Mouse (Mus musculus) lung, postnatal 0 days (tissue): ENCODE data around the gene Ptprg. TPM values are rescaled to one million over a fixed set of nuclear protein-coding genes. Genes with fewer than 3 reads are reported as not detected.
"Not testable (repeated sequence)": the region's sequence is repeated elsewhere in the genome, so short reads cannot be mapped to it uniquely, and the experiment has no call there.

Source experiments
- ATAC-seq: fragments of 200-750 bp; cut with Nextera tagmentation; 2 replicates; pipeline ENCODE4 v1.8.0; 2017; ENCODE audit warnings: moderate library complexity
- DNase-seq: peaks from one replicate; pipeline ENCODE4 v3.0.0-alpha.2; 2016; ENCODE audit warnings: low spot score
- H3K27ac ChIP-seq: fragments of 300-500 bp; sonication (generic); 2 replicates; pipeline ENCODE4 v1.5.1; 2014; ENCODE audit warnings: antibody characterized with exemption, mild to moderate bottlenecking, low read length, mixed read lengths
- H3K27me3 ChIP-seq: fragments of 300-500 bp; sonication (generic); replicated peaks from 2 replicates; pipeline ENCODE4 v1.6.1; 2014; ENCODE audit warnings: low read length, mixed read lengths; ENCODE audit not compliant: insufficient read depth
- H3K36me3 ChIP-seq: fragments of 300-500 bp; sonication (generic); 2 replicates; pipeline ENCODE4 v1.6.1; 2014; ENCODE audit warnings: low read length, mixed read lengths; ENCODE audit not compliant: insufficient read depth
- H3K4me1 ChIP-seq: fragments of 300-500 bp; sonication (generic); 2 replicates; pipeline ENCODE4 v1.6.1; 2014; ENCODE audit warnings: antibody characterized with exemption, low read depth, low read length, mixed read lengths; ENCODE audit not compliant: insufficient read depth
- H3K4me2 ChIP-seq: fragments of 300-500 bp; sonication (generic); replicated peaks from 2 replicates; pipeline ENCODE4 v1.6.1; 2014; ENCODE audit warnings: low read depth, mild to moderate bottlenecking, low read length, moderate library complexity, mixed read lengths
- H3K4me3 ChIP-seq: fragments of 300-500 bp; sonication (generic); 2 replicates; pipeline ENCODE4 v1.5.1; 2014; ENCODE audit warnings: low read depth, low read length
- H3K9ac ChIP-seq: fragments of 300-500 bp; sonication (generic); replicated peaks from 2 replicates; pipeline ENCODE4 v1.6.1; 2014; ENCODE audit warnings: low read depth, mild to moderate bottlenecking
- H3K9me3 ChIP-seq: fragments of 300-500 bp; sonication (generic); 2 replicates; pipeline ENCODE4 v1.6.1; 2016; ENCODE audit warnings: low read length, mixed read lengths
- CTCF ChIP-seq: IDR thresholded peaks from 2 replicates; pipeline ENCODE4 v1.5.1; 2016; ENCODE audit warnings: antibody characterized with exemption, mild to moderate bottlenecking
- EP300 ChIP-seq: IDR thresholded peaks from 2 replicates; pipeline ENCODE4 v1.6.1; 2016; ENCODE audit warnings: antibody characterized with exemption, mild to moderate bottlenecking, control low read depth
- WGBS: fragments of 180-500 bp; shearing (Covaris S2); extraction: QIAGEN DNeasy Blood & Tissue Kit; methylation state at CpG from one replicate; pipeline ENCODE4 v1.1.7; 2014; 5-methylcytosine and 5-hydroxymethylcytosine counted together
- polyA plus RNA-seq: library from polyadenylated mRNA; unstranded; fragments of >200 nt; fragmentation: Nextera tagmentation; extraction: Ambion mirVana; gene quantifications from 2 replicates; pipeline ENCODE4 v1.2.1, GENCODE M21; 2015

Gene Ptprg
- polyA plus RNA-seq, 1 experiment from 2014 or later = 19.4 TPM

- DNase-seq = peak; percentile 46
- no peaks in the 10 kb centered on the region for H3K27me3 ChIP-seq
- 50% methylated on average over 4 of the region's 4 CpGs for WGBS
- H3K9me3 ChIP-seq = no peaks in the 10 kb centered on the region
- TF ChIP-seq EP300 (no peak), CTCF (no peak)
- H3K4me2 ChIP-seq = no peak overlapping the region
- no peak overlapping the region for H3K4me3 ChIP-seq
- ATAC-seq = peak; percentile 43; the same call in 1 of the 2 replicates
- no peaks in the 10 kb centered on the region for H3K36me3 ChIP-seq
- H3K27ac ChIP-seq = no peak overlapping the region
- H3K4me1 ChIP-seq = peaks cover 9% of the 10 kb centered on the region; the same call in 1 of the 2 replicates
- H3K9ac ChIP-seq = no peak overlapping the region
Measured at GRCm38 (mm10) chr14:11807465-11807864, 254.1 kb downstream of the Ptprg start.

DNA sequence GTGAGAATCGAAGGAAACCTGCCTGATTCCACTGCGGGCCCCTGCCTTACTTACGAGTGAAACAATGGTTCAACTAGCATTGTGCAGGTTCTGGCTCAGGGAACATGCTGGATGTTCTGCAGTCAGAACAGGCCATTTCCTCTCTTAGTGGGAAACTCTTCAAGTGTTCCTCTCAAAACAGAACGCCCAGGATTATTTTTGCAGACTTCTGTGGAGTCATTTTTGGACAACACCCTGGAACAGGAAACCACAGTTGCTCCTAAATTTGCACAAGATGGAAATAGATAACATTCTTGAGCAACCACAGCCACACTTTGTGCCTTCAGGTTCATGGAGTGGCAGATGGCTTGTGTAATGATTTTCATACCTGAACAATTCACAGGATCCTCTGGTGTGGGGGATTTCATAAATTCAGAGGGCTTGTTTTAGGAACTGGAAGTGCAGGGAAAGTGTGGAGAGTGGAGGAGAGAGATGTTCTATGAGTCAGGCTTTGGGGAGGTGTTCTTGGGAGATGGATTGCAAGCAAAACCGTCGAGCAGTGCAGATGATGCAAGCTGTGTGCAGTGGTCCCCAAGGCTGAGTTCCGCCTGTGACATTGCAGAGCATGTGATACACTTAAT, 257.9 kb downstream of the Ptprg start:
- H3K9ac ChIP-seq = no peak overlapping the region
- H3K4me3 ChIP-seq = no peak overlapping the region
- no peaks in the 10 kb centered on the region for H3K9me3 ChIP-seq
- no peaks in the 10 kb centered on the region for H3K36me3 ChIP-seq
- TF ChIP-seq CTCF = no peak
- peak; percentile 81; the same call in 1 of the 2 replicates for TF ChIP-seq EP300
- WGBS = 25% methylated on average over 7 of the region's 7 CpGs
- 0 out of 2 replicates have a peak overlapping the region, but pooled peaks have one; percentile 4 for H3K27ac ChIP-seq
- peak; percentile 74 for ATAC-seq
- H3K27me3 ChIP-seq = no peaks in the 10 kb centered on the region
- no peak overlapping the region for H3K4me2 ChIP-seq
- DNase-seq = peak; percentile 48
- H3K4me1 ChIP-seq = peaks cover 9% of the 10 kb centered on the region; the same call in 1 of the 2 replicates

GRCm38 (mm10) chr14:11812291-11812690, 259.0 kb downstream of the Ptprg start:
- Histone ChIP-seq H3K4me1 (peaks cover 9% of the 10 kb centered on the region; the same call in 1 of the 2 replicates), H3K4me3 (no peak overlapping the region), H3K9ac (no peak overlapping the region), H3K36me3 (no peaks in the 10 kb centered on the region), H3K9me3 (no peaks in the 10 kb centered on the region), H3K27ac (no peak overlapping the region), H3K4me2 (no peak overlapping the region), H3K27me3 (no peaks in the 10 kb centered on the region)
- ATAC-seq (no peak), DNase-seq (no peak)
- 93% methylated on average over 7 of the region's 7 CpGs for WGBS
- TF ChIP-seq EP300 (no peak), CTCF (no peak)

GRCm38 (mm10) chr14:11814811-11815210, 261.5 kb downstream of the Ptprg start:
- not testable (repeated sequence) for H3K4me2 ChIP-seq, H3K9ac ChIP-seq, DNase-seq, H3K4me1 ChIP-seq, H3K9me3 ChIP-seq, H3K27me3 ChIP-seq, H3K27ac ChIP-seq, H3K4me3 ChIP-seq, ATAC-seq, H3K36me3 ChIP-seq
- 44% methylated on average over 4 of the region's 4 CpGs for WGBS

GRCm38 (mm10) chr14:11817236-11817635, 263.9 kb downstream of the Ptprg start:
- ATAC-seq (no peak), DNase-seq (no peak)
- WGBS = 70% methylated on average over 6 of the region's 6 CpGs
- TF ChIP-seq EP300 (no peak), CTCF (no peak)
- H3K9ac ChIP-seq = no peak overlapping the region
- no peaks in the 10 kb centered on the region for H3K36me3 ChIP-seq
- H3K27ac ChIP-seq = no peak overlapping the region
- no peak overlapping the region for H3K4me3 ChIP-seq
- H3K9me3 ChIP-seq = no peaks in the 10 kb centered on the region
- no peaks in the 10 kb centered on the region for H3K4me1 ChIP-seq
- no peaks in the 10 kb centered on the region for H3K27me3 ChIP-seq
- no peak overlapping the region for H3K4me2 ChIP-seq

DNA sequence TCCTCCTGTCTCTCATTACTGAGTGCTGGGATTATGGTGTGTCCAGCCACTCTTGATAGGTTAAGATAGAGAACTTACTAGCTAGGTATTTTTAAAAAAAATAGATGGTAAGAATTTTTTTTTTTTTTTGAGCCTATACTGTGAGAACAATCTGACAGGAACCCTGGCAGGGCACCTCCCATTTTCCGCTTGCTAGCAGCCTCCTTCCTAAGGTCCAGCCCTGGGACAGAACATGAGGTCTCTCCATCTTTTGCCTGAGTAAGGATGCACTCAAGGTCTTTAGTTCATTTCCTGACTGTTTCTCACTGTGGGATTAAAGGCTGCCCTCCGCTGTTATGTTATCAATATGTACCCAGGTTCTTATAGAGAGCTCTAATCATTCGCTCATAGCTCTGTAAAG, 264.7 kb downstream of the Ptprg start:
- no peaks in the 10 kb centered on the region for H3K36me3 ChIP-seq

More for the DNA sequence above, 264.7 kb downstream of the Ptprg start:
- no peaks in the 10 kb centered on the region for H3K27me3 ChIP-seq
- TF ChIP-seq EP300 (no peak), CTCF (no peak)
- no peaks in the 10 kb centered on the region for H3K9me3 ChIP-seq
- no peak overlapping the region for H3K4me3 ChIP-seq
- 86% methylated on average over 3 of the region's 3 CpGs for WGBS
- DNase-seq = peak; percentile 51
- H3K4me2 ChIP-seq = no peak overlapping the region
- no peak overlapping the region for H3K27ac ChIP-seq
- H3K9ac ChIP-seq = no peak overlapping the region
- ATAC-seq = no peak
- no peaks in the 10 kb centered on the region for H3K4me1 ChIP-seq
